Mouse (Mus musculus): ENCODE data around the gene 2510009E07Rik. TPM values are rescaled to one million over a fixed set of nuclear protein-coding genes. Genes with fewer than 3 reads are reported as not detected.
A peak's percentile ranks its signal among the peaks of the same experiment; 100 is the strongest.

The 2510009E07Rik gene
- total and polyA plus RNA-seq, 2 experiments from 2014 or later = 20.0 to 32.2 TPM

GRCm38 (mm10) chr16:21640766-21641499 is 53.5 kb downstream of the 2510009E07Rik start:
- no peak for ATAC-seq (ENCODE audit: insufficient read depth, low read depth)
- WGBS = 72% methylated on average over 7 of the region's 7 CpGs
- Histone ChIP-seq H3K4me2 (ENCODE audit: low read depth, low read length) (no peak overlapping the region), H3K27me3 (ENCODE audit: control insufficient read depth, insufficient read depth, low read length) (no peaks in the 10 kb centered on the region), H3K27ac (ENCODE audit: low read depth) (peak overlapping the region; percentile 55), H3K9ac (replicated peaks; ENCODE audit: low read depth, low read length) (no peak overlapping the region), H3K4me1 (ENCODE audit: control insufficient read depth, insufficient read depth) (peaks cover 34% of the 10 kb centered on the region), H3K4me3 (ENCODE audit: low read depth, low read length) (no peak overlapping the region), H3K36me3 (replicated peaks; ENCODE audit: control insufficient read depth, insufficient read depth, low read length) (no peaks in the 10 kb centered on the region), H3K9me3 (replicated peaks; ENCODE audit: control insufficient read depth, low read length) (no peaks in the 10 kb centered on the region)
- no peak for DNase-seq (ENCODE audit: low spot score)
- TF ChIP-seq EP300 (IDR thresholded peaks at IDR 0.05; ENCODE audit: low read depth) (no peak), CTCF (IDR thresholded peaks at IDR 0.05; ENCODE audit: low read depth) (no peak)

GRCm38 (mm10) chr16:21637201-21637819 is 57.2 kb downstream of the 2510009E07Rik start:
- DNase-seq (ENCODE audit: low spot score) = peak; percentile 24
- no peak overlapping the region for H3K4me3 ChIP-seq (ENCODE audit: low read depth, low read length)
- TF ChIP-seq EP300 (IDR thresholded peaks at IDR 0.05; ENCODE audit: low read depth) = no peak

GRCm38 (mm10) chr16:21636156-21636853 is 58.2 kb downstream of the 2510009E07Rik start:
- peak; percentile 77 for DNase-seq (ENCODE audit: low spot score)
- H3K27ac ChIP-seq (ENCODE audit: low read depth) = peak overlapping the region; percentile 74

More at GRCm38 (mm10) chr16:21637201-21637819, 57.2 kb downstream of the 2510009E07Rik start:
- H3K9me3 ChIP-seq (replicated peaks; ENCODE audit: control insufficient read depth, low read length) = no peaks in the 10 kb centered on the region
- H3K36me3 ChIP-seq (replicated peaks; ENCODE audit: control insufficient read depth, insufficient read depth, low read length) = no peaks in the 10 kb centered on the region
- no peaks in the 10 kb centered on the region for H3K27me3 ChIP-seq (ENCODE audit: control insufficient read depth, insufficient read depth, low read length)
- no peak overlapping the region for H3K4me2 ChIP-seq (ENCODE audit: low read depth, low read length)
- 63% methylated on average over 11 of the region's 11 CpGs for WGBS
- ATAC-seq (ENCODE audit: insufficient read depth, low read depth) = peak; percentile 50; the same call in 1 of the 2 replicates
- H3K4me1 ChIP-seq (ENCODE audit: control insufficient read depth, insufficient read depth) = peaks cover 19% of the 10 kb centered on the region
- H3K27ac ChIP-seq (ENCODE audit: low read depth) = peak overlapping the region; percentile 74
- H3K9ac ChIP-seq (replicated peaks; ENCODE audit: low read depth, low read length) = no peak overlapping the region

GRCm38 (mm10) chr16:21634460-21634859 is 60.0 kb downstream of the 2510009E07Rik start:
- no peaks in the 10 kb centered on the region for H3K9me3 ChIP-seq (replicated peaks; ENCODE audit: control insufficient read depth, low read length)
- no peak for ATAC-seq (ENCODE audit: insufficient read depth, low read depth)
- H3K27ac ChIP-seq (ENCODE audit: low read depth) = no peak overlapping the region
- H3K4me3 ChIP-seq (ENCODE audit: low read depth, low read length) = no peak overlapping the region
- no peaks in the 10 kb centered on the region for H3K27me3 ChIP-seq (ENCODE audit: control insufficient read depth, insufficient read depth, low read length)
- peaks cover 11% of the 10 kb centered on the region for H3K4me1 ChIP-seq (ENCODE audit: control insufficient read depth, insufficient read depth)
- no peak overlapping the region for H3K4me2 ChIP-seq (ENCODE audit: low read depth, low read length)
- no peak overlapping the region for H3K9ac ChIP-seq (replicated peaks; ENCODE audit: low read depth, low read length)
- DNase-seq (ENCODE audit: low spot score) = no peak
- no peaks in the 10 kb centered on the region for H3K36me3 ChIP-seq (replicated peaks; ENCODE audit: control insufficient read depth, insufficient read depth, low read length)
- TF ChIP-seq EP300 (IDR thresholded peaks at IDR 0.05; ENCODE audit: low read depth) = no peak
- no peak for TF ChIP-seq CTCF (IDR thresholded peaks at IDR 0.05; ENCODE audit: low read depth)

More at GRCm38 (mm10) chr16:21636156-21636853, 58.2 kb downstream of the 2510009E07Rik start:
- Histone ChIP-seq H3K36me3 (replicated peaks; ENCODE audit: control insufficient read depth, insufficient read depth, low read length) (no peaks in the 10 kb centered on the region), H3K4me1 (ENCODE audit: control insufficient read depth, insufficient read depth) (peaks cover 13% of the 10 kb centered on the region), H3K27me3 (ENCODE audit: control insufficient read depth, insufficient read depth, low read length) (no peaks in the 10 kb centered on the region), H3K4me3 (ENCODE audit: low read depth, low read length) (no peak overlapping the region), H3K9ac (replicated peaks; ENCODE audit: low read depth, low read length) (no peak overlapping the region), H3K4me2 (ENCODE audit: low read depth, low read length) (no peak overlapping the region), H3K9me3 (replicated peaks; ENCODE audit: control insufficient read depth, low read length) (no peaks in the 10 kb centered on the region)
- TF ChIP-seq CTCF (IDR thresholded peaks at IDR 0.05; ENCODE audit: low read depth) (no peak), EP300 (IDR thresholded peaks at IDR 0.05; ENCODE audit: low read depth) (no peak; the same call in 1 of the 2 replicates)
- ATAC-seq (ENCODE audit: insufficient read depth, low read depth) = peak; percentile 86
- WGBS = 44% methylated on average over 5 of the region's 5 CpGs

- DNase-seq (ENCODE audit: low spot score) (no peak), ATAC-seq (ENCODE audit: insufficient read depth, low read depth) (no peak)
- Histone ChIP-seq H3K4me1 (ENCODE audit: control insufficient read depth, insufficient read depth) (peaks cover 16% of the 10 kb centered on the region), H3K27me3 (ENCODE audit: control insufficient read depth, insufficient read depth, low read length) (no peaks in the 10 kb centered on the region), H3K4me2 (ENCODE audit: low read depth, low read length) (no peak overlapping the region), H3K9ac (replicated peaks; ENCODE audit: low read depth, low read length) (no peak overlapping the region), H3K36me3 (replicated peaks; ENCODE audit: control insufficient read depth, insufficient read depth, low read length) (no peaks in the 10 kb centered on the region), H3K9me3 (replicated peaks; ENCODE audit: control insufficient read depth, low read length) (no peaks in the 10 kb centered on the region), H3K27ac (ENCODE audit: low read depth) (no peak overlapping the region), H3K4me3 (ENCODE audit: low read depth, low read length) (no peak overlapping the region)
- no peak for TF ChIP-seq CTCF (IDR thresholded peaks at IDR 0.05; ENCODE audit: low read depth)
- TF ChIP-seq EP300 (IDR thresholded peaks at IDR 0.05; ENCODE audit: low read depth) = no peak
- 86% methylated on average over 4 of the region's 4 CpGs for WGBS
Observed at GRCm38 (mm10) chr16:21631815-21632222, 62.6 kb downstream of the 2510009E07Rik start.
